Mouse (Mus musculus) T-helper 17 cell (primary cell): Measurements from ENCODE around the gene Twsg1.

Experiments
- in situ Hi-C, 2 experiments: fragments of 300-600 bp; cut with MboI, MseI; formaldehyde crosslinking; loops; 1 replicate in 1 of 2; 2 replicates in 1 of 2; pipeline ENCODE4 v1.15.1; 2025; ENCODE audit warnings: high pct_unique_total_duplicates in 2 of 2

The Twsg1 gene

DNA sequence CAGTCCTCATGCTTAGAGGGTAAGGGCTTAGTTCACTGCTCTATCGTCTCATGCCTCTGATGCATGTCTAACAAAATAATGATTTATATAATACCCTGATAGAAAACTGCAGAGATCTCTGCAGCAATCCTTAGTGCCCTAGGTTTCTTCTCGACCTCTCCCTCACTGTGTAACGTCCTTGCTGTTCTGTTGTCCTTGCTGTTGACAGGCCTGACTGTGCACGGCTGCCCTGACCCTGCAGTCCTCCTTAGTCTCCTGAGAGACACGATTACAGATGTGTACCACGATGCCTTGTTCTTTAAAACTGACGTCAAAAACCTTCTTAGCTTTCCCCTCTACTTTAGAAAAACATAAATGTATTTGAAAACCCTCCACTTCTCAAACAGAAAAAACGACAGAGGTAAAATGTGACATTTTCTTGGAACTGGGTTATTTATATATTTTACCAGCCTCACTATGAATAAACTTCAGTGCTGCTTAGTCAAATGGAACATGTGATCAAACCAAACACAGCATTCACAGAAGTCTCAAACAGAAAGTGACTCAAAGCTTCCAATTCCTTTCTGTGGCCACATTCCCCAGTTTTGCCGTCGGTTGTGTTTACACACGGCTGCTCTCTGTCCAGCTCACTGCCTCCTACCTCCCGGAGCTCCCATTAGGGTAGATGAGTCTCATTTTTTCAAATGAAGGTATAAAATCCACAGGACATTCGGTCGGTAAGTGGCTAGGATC is 11.4 kb downstream of the Twsg1 start:
- in situ Hi-C loops, result loop anchor here (5.0 to 10.0 kb wide), 2 partner anchors 67 to 575 kb away; partner anchors contain the start of gene Rab12 (in 1 of the 2)

DNA sequence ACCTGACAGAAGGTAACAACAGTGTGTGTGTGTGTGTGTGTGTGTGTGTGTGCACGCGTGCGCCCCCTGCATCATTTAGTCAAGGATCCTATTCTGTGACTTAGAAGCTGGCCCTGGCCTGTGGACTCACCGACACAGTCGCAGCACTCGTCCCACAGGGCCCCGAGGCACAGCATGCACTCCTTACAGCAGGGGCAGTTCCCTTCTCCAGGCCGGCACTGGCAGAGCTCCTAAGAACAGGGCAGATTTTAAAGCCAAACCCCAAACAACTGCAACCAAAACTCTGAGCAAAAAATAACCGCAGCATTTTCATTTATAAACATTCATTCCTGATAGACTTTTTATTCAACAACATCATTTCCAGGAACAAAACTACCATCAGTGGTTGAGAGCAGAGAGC is 13.4 kb downstream of the Twsg1 start:
- in situ Hi-C loops, result loop anchor here in 1 of 2 experiments (5.0 kb wide), 1 partner anchor 65 kb away; no protein-coding TSS in a partner anchor

DNA sequence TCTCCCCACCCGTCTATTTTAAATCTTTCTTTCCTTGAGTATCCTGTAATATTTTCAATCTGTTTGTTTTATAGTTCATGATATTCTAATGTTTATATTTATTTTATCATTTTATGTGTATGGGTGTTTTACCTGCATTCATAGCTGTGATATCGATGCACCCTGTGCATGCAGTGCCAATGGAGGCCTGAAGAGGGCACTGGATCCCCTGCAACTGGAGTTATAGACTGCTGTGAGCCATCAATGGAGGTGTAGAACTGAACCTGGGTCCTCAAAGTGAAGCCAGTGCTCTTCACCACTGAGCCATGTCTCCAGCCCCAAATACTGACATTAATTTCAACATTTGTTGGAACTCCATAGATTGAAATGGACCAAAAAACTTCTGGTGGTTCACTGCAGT is 17.3 kb downstream of the Twsg1 start:
- in situ Hi-C loops, result no loop called here

DNA sequence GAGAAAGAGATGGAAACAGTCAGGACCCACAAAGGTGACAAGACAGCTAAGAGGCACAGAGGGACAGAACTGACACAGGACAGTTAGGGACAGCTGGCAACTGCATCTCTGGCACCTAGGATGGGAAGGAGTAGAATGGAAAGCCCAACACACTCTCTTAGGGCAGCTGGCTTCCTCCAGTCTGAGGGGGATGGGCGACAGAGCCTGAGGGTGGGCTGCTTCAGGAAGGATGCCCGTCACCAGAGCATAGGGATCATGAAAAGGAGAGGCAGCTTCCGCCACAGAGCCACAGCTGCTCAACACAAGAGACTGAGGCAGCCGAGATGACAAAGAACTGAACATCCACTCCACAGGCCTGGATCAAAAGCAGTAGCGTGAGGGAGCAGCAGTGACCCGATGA is 19.5 kb downstream of the Twsg1 start:
- in situ Hi-C loops, result no loop called here

DNA sequence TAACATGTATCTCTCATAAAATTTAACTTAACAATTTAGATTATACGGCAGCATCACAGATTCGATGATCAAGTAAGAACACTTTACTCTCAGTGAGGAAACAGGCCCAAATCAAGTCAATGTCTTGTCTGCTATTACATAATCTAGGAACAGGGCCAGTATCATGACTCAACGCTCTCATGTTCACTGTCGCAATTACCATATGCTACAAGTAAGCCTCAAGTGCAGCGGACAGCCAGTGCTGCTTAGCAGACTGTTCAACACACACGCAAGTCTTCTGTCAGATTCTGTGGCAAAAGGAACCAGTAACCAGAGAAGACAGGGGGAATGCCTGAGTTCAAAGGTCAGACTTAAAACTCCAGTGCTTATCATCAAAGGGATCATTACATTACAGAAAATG is 20.1 kb downstream of the Twsg1 start:
- in situ Hi-C loops, result no loop called here

DNA sequence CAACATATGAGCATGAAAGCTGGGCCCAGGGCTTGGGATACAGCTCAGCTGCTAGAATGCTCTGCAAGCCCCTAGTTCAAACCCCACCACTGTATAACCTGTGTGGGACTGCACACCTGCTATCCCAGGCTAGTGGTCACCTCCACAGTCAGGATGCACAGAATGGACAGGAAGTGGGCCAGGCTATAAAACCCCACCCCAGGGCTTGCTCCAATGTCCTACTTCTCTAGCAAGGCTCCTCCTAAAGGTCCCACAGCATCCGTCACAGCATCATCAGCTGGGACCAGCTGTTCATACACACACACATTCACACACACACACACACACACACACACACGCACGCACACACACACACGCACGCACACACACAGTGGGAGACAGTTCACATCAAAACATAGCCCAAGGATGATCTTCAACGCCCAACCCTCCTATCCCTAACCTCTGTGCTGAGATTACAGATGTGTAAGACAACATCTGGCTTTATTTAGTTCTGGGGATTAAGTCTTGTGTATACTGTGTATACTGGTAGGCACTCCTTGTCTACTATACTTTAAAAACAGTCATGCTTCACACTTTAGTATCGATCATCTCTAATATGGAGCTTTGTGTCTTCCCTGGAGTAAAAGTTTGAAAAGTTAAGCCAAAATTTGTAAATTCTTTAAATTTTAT is 20.7 kb downstream of the Twsg1 start:
- in situ Hi-C loops, result no loop called here

DNA sequence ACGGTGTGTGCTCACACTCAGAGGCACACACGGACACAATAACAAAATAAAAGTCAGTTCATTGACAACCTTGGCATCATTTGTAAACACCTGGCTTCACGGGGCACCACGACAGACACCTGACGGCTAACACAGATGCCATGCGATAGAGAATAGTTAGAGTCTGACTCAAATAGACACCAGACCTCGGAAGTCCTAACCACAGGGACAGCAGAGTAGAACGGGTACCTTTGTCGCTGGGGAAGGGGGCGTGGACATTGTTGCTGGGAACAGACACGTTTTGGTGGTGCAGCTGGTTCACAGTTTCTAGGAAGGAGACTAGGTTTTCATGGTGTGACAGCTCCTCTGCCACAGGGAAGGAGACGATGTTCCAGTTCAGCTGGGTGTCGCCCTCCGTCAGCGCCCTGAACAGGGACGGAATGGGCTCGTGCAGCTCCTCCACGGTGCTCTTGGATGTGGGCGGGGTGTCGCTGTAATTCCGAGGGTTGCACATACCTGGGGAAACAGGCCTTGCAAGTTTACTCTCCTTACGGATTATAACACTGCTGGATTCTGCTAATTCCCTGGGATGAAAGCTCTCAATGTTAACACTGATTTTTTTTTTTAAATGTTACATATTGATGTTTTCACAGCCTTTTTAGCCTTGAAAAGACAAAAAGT is 21.6 kb downstream of the Twsg1 start:
- in situ Hi-C loops, result no loop called here

DNA sequence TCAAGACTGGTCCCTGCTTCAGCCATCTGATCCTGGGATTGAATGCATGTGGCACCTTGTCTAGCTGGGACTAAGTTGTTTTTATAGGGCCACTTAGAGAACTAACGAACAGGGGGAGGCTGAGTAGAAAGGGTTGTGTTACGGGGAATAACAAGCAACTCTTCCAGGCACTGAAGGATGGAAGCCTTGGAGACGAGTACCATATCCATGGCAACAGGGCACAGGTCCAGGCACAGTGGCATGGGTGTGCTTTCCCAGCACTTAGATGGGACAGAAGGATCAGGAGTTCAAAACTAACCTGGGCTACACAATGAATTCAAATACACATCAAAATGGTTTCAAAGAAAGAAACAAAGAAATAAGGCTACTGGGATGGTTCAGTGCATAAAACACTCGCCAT is 23.9 kb downstream of the Twsg1 start:
- in situ Hi-C loops, result no loop called here

DNA sequence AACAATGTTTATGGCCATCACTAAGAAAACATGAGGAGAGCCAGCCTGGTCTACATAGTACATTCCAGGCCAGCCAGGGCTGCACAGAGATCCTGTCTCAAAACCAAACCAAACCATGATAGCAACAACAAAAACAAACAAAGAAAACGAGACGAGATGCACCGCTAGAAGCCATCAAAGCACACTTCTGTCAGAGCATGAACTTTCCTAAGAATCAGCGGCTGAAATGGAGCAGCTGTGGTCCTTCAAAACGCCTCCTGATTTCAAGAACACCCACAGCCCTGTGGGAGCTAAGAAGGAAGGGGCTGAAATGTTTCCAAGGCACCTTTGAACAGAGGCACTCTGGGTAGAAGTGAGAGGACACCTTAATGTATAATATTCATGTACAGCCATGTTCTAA is 26.8 kb downstream of the Twsg1 start:
- in situ Hi-C loops, result no loop called here

DNA sequence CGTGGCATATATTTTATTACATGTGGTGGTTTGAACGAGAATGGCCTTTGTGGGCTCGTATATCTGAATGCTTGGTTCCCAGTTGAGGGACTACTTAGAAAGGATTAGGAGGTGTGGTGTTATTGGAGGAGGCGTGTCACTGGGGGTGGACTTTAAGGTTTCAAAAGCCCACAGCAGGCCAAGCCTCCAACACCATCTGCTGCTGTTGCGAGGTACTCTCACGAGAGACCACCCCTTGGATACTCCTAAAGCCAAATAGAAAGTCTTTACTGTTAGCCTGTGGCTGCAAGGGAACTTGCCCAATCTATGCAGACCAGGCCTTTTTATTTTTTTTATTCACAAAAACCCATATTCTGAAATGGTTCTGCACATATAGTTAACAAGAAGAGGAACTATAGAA is 29.1 kb downstream of the Twsg1 start:
- in situ Hi-C loops, result no loop called here

DNA sequence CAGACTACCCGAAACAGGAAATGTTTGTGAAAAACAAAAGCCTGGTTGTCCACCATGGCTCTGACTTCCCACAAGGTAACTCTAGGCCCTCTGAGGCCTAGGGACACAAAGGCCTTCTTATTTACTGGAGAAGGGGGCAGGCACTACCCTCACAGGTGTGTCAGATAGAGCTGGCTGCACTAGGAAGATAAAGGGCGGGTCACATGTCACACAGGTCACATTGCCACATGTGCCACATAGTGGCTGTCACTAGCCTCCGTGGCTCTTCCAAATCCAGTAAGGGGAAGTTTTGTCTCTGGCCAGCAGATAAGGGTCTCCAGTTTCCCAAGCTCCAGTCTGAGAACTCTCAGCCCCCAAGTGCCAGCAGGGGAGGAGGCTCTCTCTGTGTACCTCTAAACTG is 31.8 kb downstream of the Twsg1 start:
- in situ Hi-C loops, result no loop called here

DNA sequence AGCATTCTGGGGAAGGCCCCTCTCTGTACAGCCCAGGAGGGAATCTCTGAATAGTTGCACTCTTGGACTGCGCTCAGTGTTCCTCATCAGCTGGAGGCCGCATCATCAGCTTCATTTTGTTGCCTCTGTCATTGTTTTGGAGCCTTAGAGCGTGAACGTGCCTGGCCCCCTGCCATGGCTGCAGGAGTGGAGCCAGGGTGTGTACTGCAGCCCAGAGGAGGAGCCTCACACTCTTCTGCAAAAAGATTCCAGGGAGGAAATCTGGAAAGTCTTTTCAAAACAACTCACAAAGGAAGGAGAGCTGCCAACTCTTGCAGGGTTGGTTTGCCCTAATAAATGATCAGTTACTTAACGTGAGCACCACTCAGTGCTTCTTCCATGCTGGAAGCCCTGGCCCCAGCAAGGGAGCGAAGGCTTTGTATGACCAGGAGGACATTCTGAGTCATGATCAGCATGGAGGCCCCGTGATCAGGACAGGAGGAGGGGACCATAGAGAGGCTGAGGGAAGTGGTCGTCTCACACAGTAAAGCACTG is 34.8 kb downstream of the Twsg1 start:
- in situ Hi-C loops, result no loop called here

DNA sequence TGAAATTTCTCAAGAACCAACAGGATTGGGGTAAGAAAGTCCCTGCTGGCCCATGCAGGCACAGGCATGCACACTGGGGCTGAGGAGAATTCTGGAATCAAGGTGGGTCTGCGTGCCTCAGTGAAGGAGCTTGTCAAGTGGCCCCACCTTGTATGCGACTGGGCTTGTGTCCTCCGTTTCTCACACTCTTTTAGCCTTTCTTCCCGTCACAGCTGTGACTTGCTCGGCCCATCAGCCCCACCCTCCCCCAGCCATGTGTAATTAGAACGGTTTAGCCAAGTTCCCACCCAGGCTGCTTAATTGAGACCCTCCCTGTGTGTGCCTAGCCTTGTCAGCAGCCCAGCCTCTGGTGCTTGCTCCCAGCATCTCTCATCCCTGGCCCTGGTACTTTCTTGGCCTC is 36.9 kb downstream of the Twsg1 start:
- in situ Hi-C loops, result no loop called here

DNA sequence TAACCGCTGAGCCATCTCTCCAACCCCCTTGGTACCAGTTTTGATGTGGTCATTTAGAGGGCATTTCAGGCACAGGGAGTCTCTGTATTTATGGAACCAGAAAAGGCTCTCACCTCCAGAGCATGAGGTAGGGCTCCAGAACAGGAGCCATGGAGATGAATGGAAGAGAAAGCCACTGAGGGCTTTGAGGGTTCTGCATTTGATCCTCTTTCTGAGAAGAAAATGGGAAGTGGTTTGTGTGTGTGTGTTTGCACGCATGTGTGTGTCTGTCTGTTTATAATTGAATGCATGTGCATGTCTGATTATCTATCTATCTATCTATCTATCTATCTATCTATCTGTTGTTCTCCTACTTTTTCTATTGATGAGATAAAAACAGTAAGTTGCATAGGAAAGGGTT is 38.8 kb downstream of the Twsg1 start:
- in situ Hi-C loops, result no loop called here

DNA sequence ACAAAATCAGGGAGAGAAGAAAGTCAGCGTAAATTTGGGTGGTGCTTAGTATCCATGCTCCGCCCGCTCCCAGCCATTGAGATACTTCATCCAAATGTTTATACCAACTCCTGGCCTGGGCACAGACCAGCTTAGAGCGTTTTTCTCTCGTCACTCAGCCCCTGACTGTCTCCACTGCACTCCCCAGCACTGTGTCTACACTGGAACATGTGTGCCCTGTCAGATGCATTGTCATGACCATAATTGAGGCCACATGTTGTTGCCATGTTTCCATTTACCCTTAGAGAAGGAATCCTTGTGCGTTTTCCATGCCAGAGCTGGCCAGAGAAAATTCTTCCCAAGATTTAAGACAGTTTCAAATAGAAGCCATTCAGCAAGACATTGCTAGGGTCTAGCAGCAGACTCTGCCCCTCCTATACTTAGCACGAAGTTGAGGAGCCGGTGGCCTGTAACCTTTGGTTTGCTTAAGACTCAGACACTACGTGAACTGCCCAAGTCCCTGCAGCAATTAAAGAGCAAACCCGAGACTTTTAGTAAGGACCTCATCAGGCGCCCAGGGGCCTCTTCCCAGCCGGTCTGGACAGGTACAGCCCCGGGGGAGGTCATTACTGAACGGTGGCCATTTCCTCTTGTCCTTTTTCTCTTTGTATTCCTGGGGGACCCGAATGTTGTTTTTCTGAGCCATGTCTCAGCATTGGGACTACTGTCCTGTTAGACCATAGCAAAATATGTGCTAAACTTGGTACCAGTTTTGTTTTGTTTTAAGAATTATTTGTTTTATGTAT is 39.5 kb downstream of the Twsg1 start:
- in situ Hi-C loops, result no loop called here

DNA sequence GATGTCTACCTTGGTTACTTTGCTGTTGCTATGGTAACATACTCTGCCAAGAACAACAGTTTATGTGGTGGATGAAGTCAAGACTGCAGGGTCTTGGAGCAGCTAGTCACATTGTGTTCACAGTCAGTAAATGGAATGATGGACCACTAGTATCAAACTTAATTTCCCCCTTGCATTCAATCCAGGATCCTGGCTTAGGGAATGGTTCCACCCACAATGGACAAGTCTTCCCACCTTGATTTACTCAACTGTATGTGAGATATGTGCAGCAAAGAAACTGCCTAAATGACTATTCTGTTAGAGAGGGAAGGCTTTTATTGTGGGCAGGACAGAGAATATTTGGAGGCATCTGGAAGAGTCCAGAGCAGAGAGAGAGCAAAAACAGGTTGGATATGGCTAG is 42.8 kb downstream of the Twsg1 start:
- in situ Hi-C loops, result no loop called here

DNA sequence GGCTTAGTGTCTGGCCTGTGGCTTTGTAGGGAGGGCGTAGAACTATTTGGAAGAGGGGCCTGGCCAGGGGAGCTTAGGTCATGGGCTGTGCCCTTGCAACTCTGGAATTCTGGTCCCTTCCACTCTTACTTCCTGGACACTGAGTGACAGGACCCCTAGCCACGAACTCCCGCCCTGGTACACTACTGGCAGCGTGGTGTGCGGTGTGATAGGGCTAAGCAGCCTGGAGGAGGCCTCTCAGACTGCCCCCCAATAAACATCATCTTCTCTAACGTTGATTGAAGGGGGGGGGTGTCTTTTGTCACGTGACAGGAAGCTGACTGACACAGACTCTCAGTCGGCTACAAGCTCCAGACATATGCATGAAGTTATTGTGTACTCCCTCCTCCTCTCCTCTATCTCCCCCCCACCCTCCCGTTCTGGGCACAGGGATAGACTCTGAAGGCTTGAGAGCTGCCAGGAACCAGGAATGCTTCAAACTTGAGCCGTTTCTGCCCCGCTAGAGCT is 44.1 kb downstream of the Twsg1 start:
- in situ Hi-C loops, result no loop called here

DNA sequence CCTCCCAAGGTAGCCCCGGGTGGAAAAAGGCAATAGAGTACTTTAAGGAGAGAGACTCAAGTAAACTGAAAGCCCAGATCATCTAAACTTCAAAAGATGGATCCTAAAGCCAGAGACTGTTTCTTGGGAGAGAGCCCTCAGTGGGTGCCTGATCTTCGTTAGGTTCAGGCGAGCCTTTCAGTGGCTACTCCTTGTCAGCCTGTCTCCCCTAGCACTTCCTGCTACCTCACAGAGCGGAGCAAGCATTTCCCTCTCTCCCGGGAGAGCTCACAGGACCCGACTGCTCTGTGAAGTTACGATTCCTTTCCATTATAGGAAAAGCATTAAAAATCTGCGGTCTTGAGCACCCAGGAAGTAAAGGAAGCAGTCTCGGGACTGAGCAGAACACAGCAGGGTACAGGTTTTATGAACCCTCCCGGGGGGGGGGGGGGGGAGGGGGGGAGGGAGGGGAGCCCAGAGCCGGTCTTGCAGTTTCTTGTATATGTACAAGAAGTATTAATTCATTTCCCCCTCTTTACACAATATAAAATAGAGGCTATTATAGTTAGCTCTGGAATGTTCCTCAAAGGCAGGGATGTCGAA is 44.6 kb downstream of the Twsg1 start:
- in situ Hi-C loops, result no loop called here

DNA sequence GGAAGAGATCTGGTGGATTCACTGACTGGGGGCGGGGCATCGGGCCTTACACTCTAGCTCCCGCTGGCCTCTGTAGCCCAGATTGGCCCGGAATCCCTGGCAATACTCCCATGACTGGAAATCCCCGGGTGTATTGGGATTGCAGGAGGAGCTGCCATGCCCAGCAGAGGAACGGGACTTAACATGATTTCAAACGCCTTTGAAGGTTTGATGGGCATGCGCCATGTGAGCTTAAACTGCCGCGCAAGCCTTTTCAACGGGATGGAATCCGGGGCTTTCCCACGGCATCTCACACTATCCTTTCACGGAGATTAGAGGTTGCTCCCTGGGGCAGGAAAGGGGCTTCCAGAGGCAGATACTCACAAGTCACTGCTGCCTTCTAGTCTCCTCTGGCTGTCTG is 45.8 kb downstream of the Twsg1 start:
- in situ Hi-C loops, result no loop called here

DNA sequence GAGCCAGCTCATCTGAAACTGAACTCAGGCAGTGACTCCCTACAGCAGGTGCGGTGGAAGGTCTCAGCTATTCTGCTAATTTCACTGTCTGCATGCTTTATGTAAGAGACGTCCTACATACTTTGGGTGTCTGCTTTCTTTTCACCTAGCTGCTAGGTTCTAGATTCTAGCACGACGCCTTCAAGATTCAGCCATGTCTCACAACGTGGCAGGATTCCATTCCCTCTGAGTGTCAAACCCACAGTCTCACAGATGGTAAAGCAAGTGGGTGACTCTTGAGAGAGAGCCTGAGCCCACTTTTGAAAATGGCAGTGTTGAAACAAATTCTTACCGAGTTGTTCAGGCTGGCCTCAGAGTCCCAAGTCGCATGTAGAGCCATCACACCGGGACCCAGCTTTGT is 47.2 kb downstream of the Twsg1 start:
- in situ Hi-C loops, result no loop called here

DNA sequence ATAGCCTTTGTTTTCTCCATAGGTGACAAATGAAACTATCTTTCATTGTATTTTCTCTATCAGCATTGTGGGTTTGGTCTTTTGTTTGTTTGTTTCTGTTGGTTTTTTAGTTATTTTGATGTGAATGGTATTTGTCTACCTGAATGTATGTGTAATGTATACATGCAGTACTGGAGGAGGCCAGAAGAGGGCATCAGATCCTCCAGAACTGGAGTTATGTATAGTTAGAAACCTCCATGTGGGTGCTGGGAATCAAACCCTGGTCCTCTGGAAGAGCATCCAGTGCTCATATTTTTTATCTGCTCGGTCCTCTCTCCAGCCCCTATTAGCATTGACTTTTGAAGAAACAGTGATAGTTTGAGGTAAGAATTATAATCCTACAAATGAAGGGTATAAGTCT is 48.0 kb downstream of the Twsg1 start:
- in situ Hi-C loops, result no loop called here
